Mouse (Mus musculus): Measurements from ENCODE around the gene Rnls.

DNA sequence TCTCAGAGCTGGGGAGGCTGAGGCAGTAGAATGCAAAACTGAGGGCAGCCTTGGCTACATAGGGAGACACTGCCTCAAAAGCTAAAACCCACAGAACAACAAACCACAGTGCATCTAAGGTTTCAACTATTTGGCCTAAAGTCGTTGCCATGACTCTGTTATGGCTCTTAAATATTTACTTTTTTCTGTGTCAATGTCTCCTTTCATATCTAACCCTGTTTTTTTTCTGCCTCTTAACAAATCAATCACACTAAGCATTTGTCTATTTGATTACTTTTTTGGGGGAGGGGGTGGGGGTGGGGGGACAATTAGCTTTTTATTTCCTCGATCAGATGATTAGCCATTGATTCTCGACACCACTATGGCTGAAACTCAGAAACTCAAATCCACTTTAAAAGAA is 294.4 kb downstream of the Rnls start:
- no peak for TF ChIP-seq CTCF (IDR thresholded peaks at IDR 0.05; ENCODE audit: borderline replicate concordance, control insufficient read depth, extremely low read depth, insufficient read depth, low read length, poor library complexity)
- no peak for TF ChIP-seq POLR2A (IDR thresholded peaks at IDR 0.05; ENCODE audit: control insufficient read depth, extremely low read depth, insufficient read depth, low read length, poor library complexity)
